Comparison of ENCODE assay signal across 8 mouse cellular contexts in genomic region chr17:27028909-27029308, GRCm38 (mm10). TPM values are rescaled to one million over a fixed set of nuclear protein-coding genes. Genes with fewer than 3 reads are reported as not detected.
DNase-seq lines count a peak whose midpoint lies in the region; ATAC-seq lines count a peak whose summit lies in the region.

Gene Bak1, minus strand, starts transcription at chr17:27029009.

- H3K4me1 ChIP-seq in kidney, embryonic 14.5 days (ENCODE audit: control insufficient read depth, insufficient read depth, low read length) = peaks cover 10% of the 10 kb centered on the region
- peaks cover 23% of the 10 kb centered on the region for H3K4me1 ChIP-seq in midbrain, embryonic 12.5 days

- H3K9ac ChIP-seq in kidney, embryonic 14.5 days (ENCODE audit: low read depth, low read length) = peak within 1 kb of the TSS; percentile 88
- H3K9ac ChIP-seq in midbrain, embryonic 12.5 days (replicated peaks) = peak within 1 kb of the TSS; percentile 93

- ATAC-seq in kidney, embryonic 14.5 days (ENCODE audit: low FRiP score, low TSS enrichment) = no peak
- no peak for ATAC-seq in midbrain, embryonic 12.5 days (ENCODE audit: low FRiP score, low read depth)

- DNase-seq in kidney, postnatal 14 days = no peak
- DNase-seq in adrenal gland, postnatal 4 days (ENCODE audit: low spot score in 2 of 2) = no peak
- no peak for DNase-seq in gastrocnemius, postnatal 36 days
- no peak for DNase-seq in large intestine, adult 2 months (ENCODE audit: low read depth, low spot score)
- DNase-seq in urinary bladder, adult 18-20 months (ENCODE audit: low spot score in 2 of 2) = no peak
- no peak for DNase-seq in right cerebral cortex, postnatal 10 days (ENCODE audit: low spot score in 2 of 2)

- H3K27ac ChIP-seq in kidney, embryonic 14.5 days (ENCODE audit: low read depth, low read length) = peak within 1 kb of the TSS; percentile 60
- H3K27ac ChIP-seq in midbrain, embryonic 12.5 days (replicated peaks) = peak within 1 kb of the TSS; percentile 69

- peaks cover 20% of the 10 kb centered on the region for H3K36me3 ChIP-seq in kidney, embryonic 14.5 days (ENCODE audit: control insufficient read depth, insufficient read depth, low read length)
- H3K36me3 ChIP-seq in midbrain, embryonic 12.5 days = peaks cover 23% of the 10 kb centered on the region

- peak within 1 kb of the TSS; percentile 93 for H3K4me2 ChIP-seq in kidney, embryonic 14.5 days (replicated peaks; ENCODE audit: low read depth, low read length)
- peak within 1 kb of the TSS; percentile 63 for H3K4me2 ChIP-seq in midbrain, embryonic 12.5 days (replicated peaks)

- H3K27me3 ChIP-seq in kidney, embryonic 14.5 days (ENCODE audit: control insufficient read depth, insufficient read depth, low read length) = no peaks in the 10 kb centered on the region
- H3K27me3 ChIP-seq in midbrain, embryonic 12.5 days = no peaks in the 10 kb centered on the region; the same call in 1 of the 2 replicates

- intact Hi-C loops in gastrocnemius, postnatal 36 days (cut with DNase I) = no loop called here

- no peaks in the 10 kb centered on the region for H3K9me3 ChIP-seq in kidney, embryonic 14.5 days (ENCODE audit: control insufficient read depth, low read length)
- no peaks in the 10 kb centered on the region for H3K9me3 ChIP-seq in midbrain, embryonic 12.5 days

- WGBS in kidney, embryonic 14.5 days = 60% methylated on average over 2 of the region's 4 CpGs
- WGBS in large intestine, adult 2 months = 41% methylated on average over 3 of the region's 4 CpGs
- 60% methylated on average over 4 of the region's 4 CpGs for WGBS in midbrain, embryonic 12.5 days

- H3K4me3 ChIP-seq in kidney, embryonic 14.5 days (ENCODE audit: low read length) = peak within 1 kb of the TSS; percentile 70
- peak within 1 kb of the TSS; percentile 68 for H3K4me3 ChIP-seq in midbrain, embryonic 12.5 days

RNA-seq across cellular contexts. Expression of gene Bak1, which starts in this region (rescaled TPM):
- 11.1 and 16.0 TPM in 2 replicates for polyA plus RNA-seq in kidney, embryonic 14.5 days (2014; fragmentation: Nextera tagmentation; extraction: Ambion mirVana)
- 10 to 100 TPM; 43.8 to 46.4 TPM for total RNA-seq in adrenal gland, postnatal 4 days (2021)
- total RNA-seq in gastrocnemius, postnatal 36 days (2021) = 10 to 100 TPM; 20.9 to 21.4 TPM
- polyA plus RNA-seq in large intestine, adult 2 months (2012; rRNA removed) = 289 and 292 TPM in 2 replicates
- 3.4 and 3.5 TPM in 2 replicates for polyA plus RNA-seq in midbrain, embryonic 12.5 days (2016; fragmentation: Nextera tagmentation; extraction: Ambion mirVana)

Comparison
In these comparisons a context has a peak if more than half of its experiments do, and no peak if none do; other contexts are left out.
1. RNA of gene Bak1 (polyA plus RNA-seq): 289 to 292 TPM in large intestine, adult 2 months; 11.1 to 16.0 TPM in kidney, embryonic 14.5 days and 3.4 to 3.5 TPM in midbrain, embryonic 12.5 days; every median in the first group is over 10 times any median in the second.